Mouse (Mus musculus): ENCODE results near the gene Rbm15. TPM values are rescaled to one million over a fixed set of nuclear protein-coding genes. Genes with fewer than 3 reads are reported as not detected.

Gene Rbm15
- total RNA-seq, 1 experiment = 48.5 TPM

DNA sequence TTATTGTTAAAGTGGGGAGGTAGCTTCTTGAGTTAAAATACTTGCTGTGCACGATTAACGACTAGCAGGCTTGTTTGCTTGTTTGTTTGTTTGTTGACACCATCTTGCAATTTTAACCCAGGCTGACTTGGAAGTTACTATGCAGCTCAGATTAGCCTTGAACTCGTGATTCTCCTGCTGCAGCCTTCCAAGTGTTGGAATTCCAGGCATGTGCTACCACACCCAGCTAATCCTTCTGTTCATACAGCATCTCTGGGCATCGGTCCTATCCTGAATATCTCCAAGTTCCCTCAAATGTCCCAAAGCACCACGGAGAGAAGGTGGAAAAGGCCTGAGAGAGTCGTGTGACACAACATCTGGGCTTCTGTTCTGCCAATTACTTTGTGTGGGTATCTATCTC, 35.7 kb upstream of the Rbm15 start:
- Histone ChIP-seq H3K4me1 (ENCODE audit: control insufficient read depth in 2 of 2, insufficient read depth in 2 of 2, low read length in 2 of 2, poor library complexity in 1 of 2) (peaks cover 0 to 2% of the 10 kb centered on the region in 2 experiments; a peak in 1 of 4 replicates), H3K36me3 (ENCODE audit: control insufficient read depth, insufficient read depth, low read length, poor library complexity, severe bottlenecking) (no peaks in the 10 kb centered on the region), H3K4me3 (ENCODE audit: insufficient read depth in 1 of 2, low read depth in 1 of 2, low read length in 2 of 2, poor library complexity in 1 of 2, severe bottlenecking in 1 of 2) (no peak overlapping the region), H3K9ac (ENCODE audit: insufficient read depth, low read depth, low read length, poor library complexity, severe bottlenecking) (no peak overlapping the region), H3K27ac (ENCODE audit: insufficient read depth, low read depth, low read length, poor library complexity, severe bottlenecking) (no peak overlapping the region), H3K9me3 (ENCODE audit: control insufficient read depth, insufficient read depth, low read depth, low read length) (no peaks in the 10 kb centered on the region)
- no peak for DNase-seq (ENCODE audit: low read depth, low spot score)
- in situ Hi-C loops (cut with MboI; ENCODE audit: low sequenced_read_pairs in 2 of 2, unreplicated experiment in 2 of 2) = no loop called here
- no peak for TF ChIP-seq ZNF384 (IDR thresholded peaks at IDR 0.05; ENCODE audit: low read depth, low read length)
- no peak for TF ChIP-seq HCFC1 (IDR thresholded peaks at IDR 0.05; ENCODE audit: borderline replicate concordance, insufficient read depth, low read length)
- no peak for TF ChIP-seq MAFK (IDR thresholded peaks at IDR 0.05; ENCODE audit: insufficient read depth, low read depth, low read length)
- TF ChIP-seq ZC3H11A (IDR thresholded peaks at IDR 0.05; ENCODE audit: borderline replicate concordance, low read depth, low read length) = no peak
- no peak for TF ChIP-seq CHD2 (IDR thresholded peaks at IDR 0.05; ENCODE audit: low read depth, low read length)

DNA sequence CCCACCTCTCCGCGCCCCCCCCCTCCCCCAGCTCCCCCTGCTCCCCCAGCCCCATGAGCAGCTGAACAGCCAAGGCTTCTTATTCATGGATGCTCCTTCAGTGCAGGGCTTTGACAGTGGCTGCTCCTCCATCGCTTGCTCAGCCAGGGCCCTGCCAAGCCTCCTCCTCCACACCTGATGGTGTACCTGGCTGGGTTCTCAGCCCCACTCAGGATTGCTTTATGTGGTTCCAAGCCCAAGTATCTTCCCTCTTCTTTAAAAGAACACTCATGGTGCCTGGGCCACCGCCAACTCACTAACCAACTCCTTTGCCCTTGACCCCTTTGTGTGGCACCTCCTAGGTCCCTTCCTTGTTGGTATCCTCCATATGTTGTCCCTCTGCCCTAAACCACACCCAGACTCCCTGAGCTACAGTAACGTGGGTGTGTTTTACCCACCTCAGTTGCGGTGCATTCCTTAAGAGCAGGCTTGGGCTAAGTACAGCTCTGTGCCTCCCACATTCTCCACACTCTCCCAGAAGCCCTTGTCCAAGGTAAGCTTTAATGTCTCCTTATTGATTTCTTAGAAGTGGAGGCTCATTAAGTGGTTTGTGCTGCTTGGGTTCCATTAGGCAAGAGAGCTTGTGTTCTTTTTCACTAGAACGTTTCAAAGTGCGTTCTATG, 34.6 kb upstream of the Rbm15 start:
- no peak for DNase-seq (ENCODE audit: low read depth, low spot score)

DNA sequence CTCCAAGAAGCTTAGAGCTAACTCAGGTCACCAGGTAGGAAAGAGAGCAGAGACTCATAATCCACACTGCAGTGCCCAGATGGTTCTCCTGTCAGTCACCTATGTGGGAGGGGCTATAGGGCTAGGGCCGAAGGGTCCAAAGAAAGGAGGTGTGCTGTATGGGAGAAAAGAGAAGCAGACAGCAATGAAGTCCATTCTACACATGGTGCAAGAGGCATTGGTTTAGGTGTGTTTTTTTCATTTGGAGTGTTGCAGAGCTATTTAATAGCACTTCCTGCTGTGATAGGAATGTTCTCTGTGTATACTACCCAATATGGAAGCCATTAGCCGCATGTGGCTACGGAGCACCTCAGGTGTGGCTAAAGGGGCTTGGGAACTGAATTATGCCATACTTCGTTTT, 31.9 kb upstream of the Rbm15 start:
- H3K4me1 ChIP-seq (ENCODE audit: control insufficient read depth in 2 of 2, insufficient read depth in 2 of 2, low read length in 2 of 2, poor library complexity in 1 of 2) = peaks cover 0 to 2% of the 10 kb centered on the region in 2 experiments; a peak in 1 of 4 replicates
- no peak for TF ChIP-seq MAFK (IDR thresholded peaks at IDR 0.05; ENCODE audit: insufficient read depth, low read depth, low read length)
- TF ChIP-seq HCFC1 (IDR thresholded peaks at IDR 0.05; ENCODE audit: borderline replicate concordance, insufficient read depth, low read length) = no peak
- TF ChIP-seq CHD2 (IDR thresholded peaks at IDR 0.05; ENCODE audit: low read depth, low read length) = no peak
- H3K9ac ChIP-seq (ENCODE audit: insufficient read depth, low read depth, low read length, poor library complexity, severe bottlenecking) = no peak overlapping the region
- DNase-seq (ENCODE audit: low read depth, low spot score) = no peak
- in situ Hi-C loops (cut with MboI; ENCODE audit: low sequenced_read_pairs in 2 of 2, unreplicated experiment in 2 of 2) = no loop called here
- no peak overlapping the region for H3K27ac ChIP-seq (ENCODE audit: insufficient read depth, low read depth, low read length, poor library complexity, severe bottlenecking)
- no peaks in the 10 kb centered on the region for H3K9me3 ChIP-seq (ENCODE audit: control insufficient read depth, insufficient read depth, low read depth, low read length)
- H3K4me3 ChIP-seq (ENCODE audit: insufficient read depth in 1 of 2, low read depth in 1 of 2, low read length in 2 of 2, poor library complexity in 1 of 2, severe bottlenecking in 1 of 2) = no peak overlapping the region
- no peaks in the 10 kb centered on the region for H3K36me3 ChIP-seq (ENCODE audit: control insufficient read depth, insufficient read depth, low read length, poor library complexity, severe bottlenecking)

More for the DNA sequence above, 34.6 kb upstream of the Rbm15 start:
- Histone ChIP-seq H3K4me3 (ENCODE audit: insufficient read depth in 1 of 2, low read depth in 1 of 2, low read length in 2 of 2, poor library complexity in 1 of 2, severe bottlenecking in 1 of 2) (no peak overlapping the region), H3K9me3 (ENCODE audit: control insufficient read depth, insufficient read depth, low read depth, low read length) (no peaks in the 10 kb centered on the region), H3K9ac (ENCODE audit: insufficient read depth, low read depth, low read length, poor library complexity, severe bottlenecking) (no peak overlapping the region), H3K36me3 (ENCODE audit: control insufficient read depth, insufficient read depth, low read length, poor library complexity, severe bottlenecking) (no peaks in the 10 kb centered on the region), H3K4me1 (ENCODE audit: control insufficient read depth in 2 of 2, insufficient read depth in 2 of 2, low read length in 2 of 2, poor library complexity in 1 of 2) (peaks cover 0 to 2% of the 10 kb centered on the region in 2 experiments; a peak in 1 of 4 replicates), H3K27ac (ENCODE audit: insufficient read depth, low read depth, low read length, poor library complexity, severe bottlenecking) (no peak overlapping the region)
- TF ChIP-seq CHD2 (IDR thresholded peaks at IDR 0.05; ENCODE audit: low read depth, low read length) (no peak), HCFC1 (IDR thresholded peaks at IDR 0.05; ENCODE audit: borderline replicate concordance, insufficient read depth, low read length) (no peak), ZNF384 (IDR thresholded peaks at IDR 0.05; ENCODE audit: low read depth, low read length) (no peak), MAFK (IDR thresholded peaks at IDR 0.05; ENCODE audit: insufficient read depth, low read depth, low read length) (no peak), ZC3H11A (IDR thresholded peaks at IDR 0.05; ENCODE audit: borderline replicate concordance, low read depth, low read length) (no peak)
- in situ Hi-C loops (cut with MboI; ENCODE audit: low sequenced_read_pairs in 2 of 2, unreplicated experiment in 2 of 2) = no loop called here

DNA sequence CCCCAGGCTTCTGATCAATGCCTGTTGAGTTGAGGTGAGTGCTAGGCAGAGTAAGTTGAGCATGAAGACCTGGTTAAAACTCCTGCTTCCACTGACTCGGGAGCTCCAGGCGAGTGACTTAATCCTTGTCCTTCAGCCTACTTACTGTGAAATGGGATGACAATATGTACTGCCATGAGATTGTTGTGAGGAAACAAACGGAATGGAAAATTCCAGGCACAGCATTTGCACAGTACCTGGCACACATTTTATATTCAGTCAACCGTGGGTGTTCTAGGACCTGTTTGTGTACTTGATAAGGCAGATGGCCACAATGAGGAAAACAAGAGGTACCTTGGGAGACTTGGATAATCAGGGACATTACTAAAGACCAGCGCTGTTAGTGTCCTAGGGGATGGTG, 29.9 kb upstream of the Rbm15 start:
- TF ChIP-seq ZC3H11A (IDR thresholded peaks at IDR 0.05; ENCODE audit: borderline replicate concordance, low read depth, low read length) (no peak), CHD2 (IDR thresholded peaks at IDR 0.05; ENCODE audit: low read depth, low read length) (no peak)
- Histone ChIP-seq H3K36me3 (ENCODE audit: control insufficient read depth, insufficient read depth, low read length, poor library complexity, severe bottlenecking) (no peaks in the 10 kb centered on the region), H3K9me3 (ENCODE audit: control insufficient read depth, insufficient read depth, low read depth, low read length) (no peaks in the 10 kb centered on the region), H3K27ac (ENCODE audit: insufficient read depth, low read depth, low read length, poor library complexity, severe bottlenecking) (no peak overlapping the region), H3K4me3 (ENCODE audit: insufficient read depth in 1 of 2, low read depth in 1 of 2, low read length in 2 of 2, poor library complexity in 1 of 2, severe bottlenecking in 1 of 2) (no peak overlapping the region), H3K9ac (ENCODE audit: insufficient read depth, low read depth, low read length, poor library complexity, severe bottlenecking) (no peak overlapping the region), H3K4me1 (ENCODE audit: control insufficient read depth in 2 of 2, insufficient read depth in 2 of 2, low read length in 2 of 2, poor library complexity in 1 of 2) (peaks cover 0 to 2% of the 10 kb centered on the region in 2 experiments; a peak in 1 of 4 replicates)
- DNase-seq (ENCODE audit: low read depth, low spot score) = no peak
- in situ Hi-C loops (cut with MboI; ENCODE audit: low sequenced_read_pairs in 2 of 2, unreplicated experiment in 2 of 2) = no loop called here

DNA sequence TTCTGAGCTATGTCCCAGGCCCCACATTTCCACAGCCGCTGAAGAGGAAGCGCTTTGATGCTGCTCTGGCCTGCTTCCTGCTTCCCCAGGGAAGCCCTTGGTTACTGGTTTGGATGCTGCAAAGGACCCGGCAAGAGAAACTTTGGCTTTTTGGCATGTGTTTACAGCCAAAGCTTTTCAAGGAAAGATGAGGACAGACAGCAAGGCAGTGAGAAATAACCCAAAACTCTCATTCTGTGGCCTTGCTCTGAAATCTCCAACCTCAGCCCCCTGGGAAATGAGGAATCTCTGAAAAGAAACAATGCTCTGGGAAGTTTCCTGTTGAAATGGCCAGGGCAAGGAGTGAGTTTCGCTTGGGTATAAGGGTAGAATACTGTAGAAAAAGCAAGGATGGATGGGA, 26.9 kb upstream of the Rbm15 start:
- TF ChIP-seq CHD2 (IDR thresholded peaks at IDR 0.05; ENCODE audit: low read depth, low read length) (no peak), ZC3H11A (IDR thresholded peaks at IDR 0.05; ENCODE audit: borderline replicate concordance, low read depth, low read length) (no peak), MAFK (IDR thresholded peaks at IDR 0.05; ENCODE audit: insufficient read depth, low read depth, low read length) (no peak), ZNF384 (IDR thresholded peaks at IDR 0.05; ENCODE audit: low read depth, low read length) (no peak), HCFC1 (IDR thresholded peaks at IDR 0.05; ENCODE audit: borderline replicate concordance, insufficient read depth, low read length) (no peak)
- Histone ChIP-seq H3K9me3 (ENCODE audit: control insufficient read depth, insufficient read depth, low read depth, low read length) (no peaks in the 10 kb centered on the region), H3K4me1 (ENCODE audit: control insufficient read depth in 2 of 2, insufficient read depth in 2 of 2, low read length in 2 of 2, poor library complexity in 1 of 2) (peaks cover 6 to 15% of the 10 kb centered on the region in 2 experiments), H3K27ac (ENCODE audit: insufficient read depth, low read depth, low read length, poor library complexity, severe bottlenecking) (no peak overlapping the region), H3K9ac (ENCODE audit: insufficient read depth, low read depth, low read length, poor library complexity, severe bottlenecking) (no peak overlapping the region), H3K4me3 (ENCODE audit: insufficient read depth in 1 of 2, low read depth in 1 of 2, low read length in 2 of 2, poor library complexity in 1 of 2, severe bottlenecking in 1 of 2) (no peak overlapping the region), H3K36me3 (ENCODE audit: control insufficient read depth, insufficient read depth, low read length, poor library complexity, severe bottlenecking) (no peaks in the 10 kb centered on the region)
- in situ Hi-C loops (cut with MboI; ENCODE audit: low sequenced_read_pairs in 2 of 2, unreplicated experiment in 2 of 2) = no loop called here
- no peak for DNase-seq (ENCODE audit: low read depth, low spot score)
